In genomic region chr6:31399206-31399549, GRCm38 (mm10) we compare ENCODE assay signal across 8 mouse cellular contexts. TPM values are rescaled to one million over a fixed set of nuclear protein-coding genes. Genes with fewer than 3 reads are reported as not detected.
DNase-seq lines count a peak whose midpoint lies in the region; ATAC-seq and TF ChIP-seq lines count a peak whose summit lies in the region.

No protein-coding gene starts in this region.

- ATAC-seq in heart, embryonic 14.5 days (ENCODE audit: insufficient number of reproducible peaks, insufficient read depth, low FRiP score, low read depth), result peak; percentile 58
- peak; percentile 71 for ATAC-seq in hindbrain, embryonic 11.5 days (ENCODE audit: low FRiP score)

- TF ChIP-seq CTCF in MEL (IDR thresholded peaks at IDR 0.05 in 2 of 3, conservative IDR thresholded peaks at IDR 0.05 in 1 of 3; ENCODE audit: control insufficient read depth in 1 of 3, insufficient read depth in 1 of 3, low read depth in 2 of 3, low read length in 3 of 3, poor library complexity in 1 of 3, severe bottlenecking in 1 of 3), result no peak

- H3K9me3 ChIP-seq in heart, embryonic 14.5 days (ENCODE audit: control insufficient read depth, low read length), result no peaks in the 10 kb centered on the region
- no peaks in the 10 kb centered on the region for H3K9me3 ChIP-seq in MEL (replicated peaks; ENCODE audit: insufficient read depth, low read length)
- no peaks in the 10 kb centered on the region for H3K9me3 ChIP-seq in hindbrain, embryonic 11.5 days (ENCODE audit: control insufficient read depth, low read length)

- peak overlapping the region; percentile 86 to 92 for H3K27ac ChIP-seq in heart, embryonic 14.5 days (replicated peaks in 1 of 2; ENCODE audit: control insufficient read depth in 1 of 2, insufficient read depth in 1 of 2, low read depth in 2 of 2, low read length in 2 of 2)
- H3K27ac ChIP-seq in MEL (ENCODE audit: control insufficient read depth, low read depth, low read length), result peak overlapping the region; percentile 70
- H3K27ac ChIP-seq in hindbrain, embryonic 11.5 days (ENCODE audit: low read depth, low read length), result peak overlapping the region; percentile 95

- under 1% methylated on average over 28 of the region's 28 CpGs for WGBS in heart, embryonic 14.5 days
- under 1% methylated on average over 26 of the region's 28 CpGs for WGBS in hindbrain, embryonic 11.5 days

- peak overlapping the region; percentile 93 for H3K4me2 ChIP-seq in heart, embryonic 14.5 days (ENCODE audit: low read length)
- H3K4me2 ChIP-seq in hindbrain, embryonic 11.5 days (replicated peaks; ENCODE audit: low read depth, low read length), result peak overlapping the region; percentile 54

- no peak for TF ChIP-seq EP300 in MEL (IDR thresholded peaks at IDR 0.05; ENCODE audit: low read depth in 1 of 2, low read length in 2 of 2)

- H3K27me3 ChIP-seq in heart, embryonic 14.5 days (ENCODE audit: control insufficient read depth, insufficient read depth, low read length), result no peaks in the 10 kb centered on the region
- H3K27me3 ChIP-seq in MEL (ENCODE audit: control insufficient read depth in 1 of 2, insufficient read depth in 2 of 2, low read length in 2 of 2), result no peaks in the 10 kb centered on the region
- no peaks in the 10 kb centered on the region for H3K27me3 ChIP-seq in hindbrain, embryonic 11.5 days (ENCODE audit: control insufficient read depth, insufficient read depth, low read length)

- no peak for DNase-seq in heart, adult 9 months (ENCODE audit: low spot score in 2 of 2)
- DNase-seq in MEL (ENCODE audit: low read depth, low spot score), result peak; percentile 38
- no peak for DNase-seq in hindbrain, embryonic 11.5 days (ENCODE audit: low spot score)
- peak; percentile 16 for DNase-seq in lung, postnatal 25 days (ENCODE audit: low spot score)
- DNase-seq in spleen, adult 18-20 months, result no peak
- no peak for DNase-seq in adipocyte (ENCODE audit: low spot score)
- no peak for DNase-seq in testis, postnatal 10 days (ENCODE audit: low spot score)

- H3K4me3 ChIP-seq in heart, embryonic 14.5 days (ENCODE audit: control insufficient read depth in 1 of 2, insufficient read depth in 1 of 2, low read depth in 1 of 2, low read length in 2 of 2), result peak overlapping the region; percentile 84 to 90
- H3K4me3 ChIP-seq in MEL (ENCODE audit: control insufficient read depth in 1 of 2, insufficient read depth in 1 of 2, low read depth in 2 of 2, low read length in 2 of 2), result peak overlapping the region; percentile 87 to 90
- peak overlapping the region; percentile 97 for H3K4me3 ChIP-seq in hindbrain, embryonic 11.5 days (ENCODE audit: low read depth, low read length)

- TF ChIP-seq RAD21 in MEL (IDR thresholded peaks at IDR 0.05; ENCODE audit: low read depth, low read length), result no peak

- no peak for TF ChIP-seq POLR2A in MEL (IDR thresholded peaks at IDR 0.05; ENCODE audit: control insufficient read depth in 1 of 2, insufficient read depth in 1 of 2, low read depth in 1 of 2, low read length in 2 of 2, poor library complexity in 1 of 2)

- no peaks in the 10 kb centered on the region for H3K36me3 ChIP-seq in heart, embryonic 14.5 days (ENCODE audit: control insufficient read depth, insufficient read depth, low read length)
- peaks cover 0 to 38% of the 10 kb centered on the region in 2 experiments; a peak in 2 of 4 replicates for H3K36me3 ChIP-seq in MEL (ENCODE audit: control insufficient read depth in 1 of 2, insufficient read depth in 2 of 2, low read length in 2 of 2)
- H3K36me3 ChIP-seq in hindbrain, embryonic 11.5 days (ENCODE audit: control insufficient read depth, insufficient read depth, low read length), result no peaks in the 10 kb centered on the region

- peaks cover 3 to 32% of the 10 kb centered on the region in 2 experiments for H3K4me1 ChIP-seq in heart, embryonic 14.5 days (ENCODE audit: control insufficient read depth in 2 of 2, insufficient read depth in 2 of 2, low read length in 2 of 2)
- H3K4me1 ChIP-seq in MEL (ENCODE audit: control insufficient read depth in 1 of 2, insufficient read depth in 2 of 2, low read length in 2 of 2), result peaks cover 27 to 36% of the 10 kb centered on the region in 2 experiments
- no peaks in the 10 kb centered on the region for H3K4me1 ChIP-seq in hindbrain, embryonic 11.5 days (replicated peaks; ENCODE audit: control insufficient read depth, insufficient read depth, low read length)

- H3K79me2 ChIP-seq in MEL (ENCODE audit: control insufficient read depth, insufficient read depth, low read length, poor library complexity), result peaks cover 47% of the 10 kb centered on the region

- peak overlapping the region; percentile 95 for H3K9ac ChIP-seq in heart, embryonic 14.5 days (ENCODE audit: low read length)
- H3K9ac ChIP-seq in MEL (ENCODE audit: control insufficient read depth, low read depth, low read length, poor library complexity, severe bottlenecking), result peak overlapping the region; percentile 96
- peak overlapping the region; percentile 97 for H3K9ac ChIP-seq in hindbrain, embryonic 11.5 days (ENCODE audit: low read depth, low read length)

TF ChIP-seq in MEL, 35 proteins besides CTCF, POLR2A, EP300 and RAD21:
- TF ChIP-seq SIN3A (IDR thresholded peaks at IDR 0.05; ENCODE audit: low read length), result no peak
- TF ChIP-seq POLR2AphosphoS5 (IDR thresholded peaks at IDR 0.05; ENCODE audit: borderline replicate concordance, low read depth, low read length), result no peak
- TF ChIP-seq ZKSCAN1 (IDR thresholded peaks at IDR 0.05; ENCODE audit: low read depth, low read length), result no peak
- TF ChIP-seq MAZ (IDR thresholded peaks at IDR 0.05; ENCODE audit: low read depth, low read length), result no peak
- TF ChIP-seq USF2 (IDR thresholded peaks at IDR 0.05; ENCODE audit: borderline replicate concordance in 1 of 2, insufficient read depth in 1 of 2, low read depth in 1 of 2, low read length in 2 of 2), result no peak
- TF ChIP-seq NELFE (IDR thresholded peaks at IDR 0.05; ENCODE audit: low read depth, low read length), result no peak
- TF ChIP-seq NRF1 (IDR thresholded peaks at IDR 0.05; ENCODE audit: insufficient read depth, low read depth, low read length, poor library complexity, severe bottlenecking), result no peak
- TF ChIP-seq MYC (IDR thresholded peaks at IDR 0.05; ENCODE audit: low read depth, low read length), result no peak
- no peak; the same call in 1 of the 2 replicates for TF ChIP-seq UBTF (IDR thresholded peaks at IDR 0.05; ENCODE audit: borderline replicate concordance, insufficient read depth, low read depth, low read length)

RNA-seq across cellular contexts. Expression of gene Mkln1, which starts 0.6 kb away (rescaled TPM):
- 198 and 201 TPM in 2 replicates for polyA plus RNA-seq in heart, embryonic 14.5 days (2014; fragmentation: Nextera tagmentation; extraction: Ambion mirVana)
- total RNA-seq in MEL (2012; rRNA removed), result 126 and 135 TPM in 2 replicates
- polyA plus RNA-seq in MEL (2012; ENCODE audit: insufficient read depth in 1 of 2, insufficient read length in 2 of 2, low read depth in 1 of 2, low replicate concordance in 2 of 2, missing spikeins in 1 of 2), result 100 to 1,000 TPM; 115 to 187 TPM
- polyA plus RNA-seq in hindbrain, embryonic 11.5 days (2014; fragmentation: Nextera tagmentation; extraction: Ambion mirVana), result 217 and 227 TPM in 2 replicates

Comparison
In these comparisons a context has a peak if more than half of its experiments do, and no peak if none do; other contexts are left out.
1. DNase-seq: peak in MEL (single experiment) and lung, postnatal 25 days (single experiment); none in heart, adult 9 months (0 of 2), hindbrain, embryonic 11.5 days (single experiment), spleen, adult 18-20 months (0 of 2), adipocyte (single experiment) and testis, postnatal 10 days (single experiment).
2. Peak in every context shown above with its lines, with median percentiles within 50 percentile points of each other: H3K27ac ChIP-seq, H3K4me3 ChIP-seq and H3K9ac ChIP-seq.